Mouse (Mus musculus) midbrain, embryonic 14.5 days (tissue): ENCODE data around the gene 4930513O06Rik. TPM values are rescaled to one million over a fixed set of nuclear protein-coding genes. Genes with fewer than 3 reads are reported as not detected.

Experiments
- ATAC-seq: fragments of 200-750 bp; cut with Nextera tagmentation; 2 replicates; pipeline ENCODE4 v1.8.0; 2017; ENCODE audit warnings: moderate number of reproducible peaks, moderate library complexity; ENCODE audit not compliant: low FRiP score, low TSS enrichment
- DNase-seq: peaks from one replicate; pipeline ENCODE4 v3.0.0-alpha.2; 2015
- H3K27ac ChIP-seq: fragments of 300-500 bp; sonication (generic); replicated peaks from 2 replicates; pipeline ENCODE4 v1.5.1; 2014; ENCODE audit warnings: mild to moderate bottlenecking, low read depth, low read length, moderate library complexity
- H3K27me3 ChIP-seq: fragments of 300-500 bp; sonication (generic); 2 replicates; pipeline ENCODE4 v1.6.1; 2014; ENCODE audit warnings: low read length, control low read depth, mixed read lengths; ENCODE audit not compliant: control insufficient read depth, insufficient read depth
- H3K36me3 ChIP-seq: fragments of 300-500 bp; sonication (generic); 2 replicates; pipeline ENCODE4 v1.6.1; 2014; ENCODE audit warnings: low read length, control low read depth; ENCODE audit not compliant: control insufficient read depth, insufficient read depth
- H3K4me1 ChIP-seq: fragments of 300-500 bp; sonication (generic); 2 replicates; pipeline ENCODE4 v1.6.1; 2014; ENCODE audit warnings: mild to moderate bottlenecking, antibody characterized with exemption, low read length, control low read depth; ENCODE audit not compliant: control insufficient read depth, insufficient read depth
- H3K4me2 ChIP-seq: fragments of 300-500 bp; sonication (generic); 2 replicates; pipeline ENCODE4 v1.6.1; 2014; ENCODE audit warnings: mild to moderate bottlenecking, low read length, moderate library complexity
- H3K4me3 ChIP-seq: fragments of 300-500 bp; sonication (generic); replicated peaks from 2 replicates; pipeline ENCODE4 v1.5.1; 2014; ENCODE audit warnings: low read depth, low read length
- H3K9ac ChIP-seq: fragments of 300-500 bp; sonication (generic); replicated peaks from 2 replicates; pipeline ENCODE4 v1.6.1; 2014; ENCODE audit warnings: mild to moderate bottlenecking, low read length, moderate library complexity
- H3K9me3 ChIP-seq: fragments of 300-500 bp; sonication (generic); 2 replicates; pipeline ENCODE4 v1.6.1; 2016; ENCODE audit warnings: low read length, control low read depth, mixed read lengths; ENCODE audit not compliant: control insufficient read depth
- WGBS: fragments of 180-500 bp; shearing (Covaris S2); extraction: QIAGEN DNeasy Blood & Tissue Kit; methylation state at CpG from one replicate; pipeline ENCODE4 v1.1.7; 2014; 5-methylcytosine and 5-hydroxymethylcytosine counted together
- polyA plus RNA-seq: library from polyadenylated mRNA; unstranded; fragments of >200 nt; fragmentation: Nextera tagmentation; extraction: Ambion mirVana; gene quantifications from 2 replicates; pipeline ENCODE4 v1.2.1, GENCODE M21; 2014

The 4930513O06Rik gene
- not detected in 2 replicates for polyA plus RNA-seq

- H3K4me1 ChIP-seq, result no peaks in the 10 kb centered on the region
- H3K9ac ChIP-seq, result no peak within 1 kb of the TSS
- DNase-seq (no peak), ATAC-seq (no peak)
- no peaks in the 10 kb centered on the region for H3K9me3 ChIP-seq
- no peaks in the 10 kb centered on the region for H3K36me3 ChIP-seq
- 89% methylated on average over 1 of the region's 1 CpGs for WGBS
- no peak within 1 kb of the TSS for H3K27ac ChIP-seq
- no peak within 1 kb of the TSS for H3K4me3 ChIP-seq
- H3K27me3 ChIP-seq, result no peaks in the 10 kb centered on the region
- H3K4me2 ChIP-seq, result no peak within 1 kb of the TSS
Observed at GRCm38 (mm10) chrX:139085943-139086342, at the start of gene 4930513O06Rik. Gene 4930513O06Rik, plus strand, starts transcription at chrX:139086243.

- no peak for DNase-seq
- H3K36me3 ChIP-seq, result no peaks in the 10 kb centered on the region
- 94% methylated on average over 1 of the region's 1 CpGs for whole genome bisulfite sequencing
Observed at GRCm38 (mm10) chrX:139037666-139038065, 48.4 kb upstream of the 4930513O06Rik start.

GRCm38 (mm10) chrX:139039314-139039713, 46.7 kb upstream of the 4930513O06Rik start:
- Histone ChIP-seq H3K27ac (no peak overlapping the region), H3K9me3 (no peaks in the 10 kb centered on the region), H3K4me3 (no peak overlapping the region), H3K27me3 (no peaks in the 10 kb centered on the region), H3K36me3 (no peaks in the 10 kb centered on the region), H3K4me1 (no peaks in the 10 kb centered on the region), H3K9ac (no peak overlapping the region), H3K4me2 (no peak overlapping the region)
- WGBS, result 71% methylated on average over 2 of the region's 2 CpGs
- ATAC-seq (no peak), DNase-seq (no peak)

More at GRCm38 (mm10) chrX:139037666-139038065, 48.4 kb upstream of the 4930513O06Rik start:
- Histone ChIP-seq H3K4me2 (no peak overlapping the region), H3K9ac (no peak overlapping the region), H3K27me3 (no peaks in the 10 kb centered on the region), H3K27ac (no peak overlapping the region), H3K4me3 (no peak overlapping the region), H3K9me3 (no peaks in the 10 kb centered on the region), H3K4me1 (no peaks in the 10 kb centered on the region)
- no peak for ATAC-seq

- Histone ChIP-seq H3K4me2 (no peak overlapping the region), H3K4me3 (no peak overlapping the region), H3K27ac (no peak overlapping the region), H3K36me3 (no peaks in the 10 kb centered on the region), H3K9ac (no peak overlapping the region), H3K4me1 (no peaks in the 10 kb centered on the region), H3K27me3 (no peaks in the 10 kb centered on the region), H3K9me3 (no peaks in the 10 kb centered on the region)
- no peak for DNase-seq
- ATAC-seq, result no peak
- 92% methylated on average over 1 of the region's 1 CpGs for WGBS
Observed at GRCm38 (mm10) chrX:139041148-139041547, 44.9 kb upstream of the 4930513O06Rik start.

GRCm38 (mm10) chrX:139051976-139052375, 34.1 kb upstream of the 4930513O06Rik start:
- no peaks in the 10 kb centered on the region for H3K9me3 ChIP-seq
- no peaks in the 10 kb centered on the region for H3K27me3 ChIP-seq
- no peaks in the 10 kb centered on the region for H3K36me3 ChIP-seq
- no peak for DNase-seq
- no peak overlapping the region for H3K4me3 ChIP-seq
- 84% methylated on average over 1 of the region's 1 CpGs for WGBS
- no peak overlapping the region for H3K9ac ChIP-seq
- ATAC-seq, result no peak
- H3K27ac ChIP-seq, result no peak overlapping the region
- H3K4me2 ChIP-seq, result no peak overlapping the region
- H3K4me1 ChIP-seq, result no peaks in the 10 kb centered on the region

- H3K4me3 ChIP-seq, result no peak overlapping the region
Observed at GRCm38 (mm10) chrX:139053149-139053548, 32.9 kb upstream of the 4930513O06Rik start.

GRCm38 (mm10) chrX:139064078-139064477, 22.0 kb upstream of the 4930513O06Rik start:
- no peak overlapping the region for H3K4me3 ChIP-seq
- no peak overlapping the region for H3K4me2 ChIP-seq
- no peak for DNase-seq
- no peaks in the 10 kb centered on the region for H3K36me3 ChIP-seq
- 89% methylated on average over 5 of the region's 5 CpGs for WGBS
- H3K27me3 ChIP-seq, result no peaks in the 10 kb centered on the region
- no peaks in the 10 kb centered on the region for H3K4me1 ChIP-seq
- H3K27ac ChIP-seq, result no peak overlapping the region
- H3K9me3 ChIP-seq, result no peaks in the 10 kb centered on the region
- H3K9ac ChIP-seq, result no peak overlapping the region
- no peak for ATAC-seq

More at GRCm38 (mm10) chrX:139053149-139053548, 32.9 kb upstream of the 4930513O06Rik start:
- Histone ChIP-seq H3K36me3 (no peaks in the 10 kb centered on the region), H3K9me3 (no peaks in the 10 kb centered on the region), H3K4me1 (no peaks in the 10 kb centered on the region), H3K27ac (no peak overlapping the region), H3K27me3 (no peaks in the 10 kb centered on the region), H3K4me2 (no peak overlapping the region), H3K9ac (no peak overlapping the region)
- no peak for ATAC-seq
- 82% methylated on average over 1 of the region's 1 CpGs for WGBS
- DNase-seq, result no peak

- no peak overlapping the region for H3K9ac ChIP-seq
- no peaks in the 10 kb centered on the region for H3K36me3 ChIP-seq
- no peak overlapping the region for H3K4me3 ChIP-seq
- 88% methylated on average over 2 of the region's 2 CpGs for WGBS
- H3K27ac ChIP-seq, result no peak overlapping the region
- no peaks in the 10 kb centered on the region for H3K27me3 ChIP-seq
- no peaks in the 10 kb centered on the region for H3K4me1 ChIP-seq
- H3K4me2 ChIP-seq, result no peak overlapping the region
- DNase-seq, result no peak
- no peak for ATAC-seq
- H3K9me3 ChIP-seq, result no peaks in the 10 kb centered on the region
Observed at GRCm38 (mm10) chrX:139078493-139078892, 7.5 kb upstream of the 4930513O06Rik start.

GRCm38 (mm10) chrX:139085077-139085476, 966 bp upstream of the 4930513O06Rik start, which contains the start of gene Serpina7:
Gene Serpina7, minus strand, starts transcription at chrX:139085236.
- H3K9me3 ChIP-seq, result no peaks in the 10 kb centered on the region
- H3K27me3 ChIP-seq, result no peaks in the 10 kb centered on the region
- no peaks in the 10 kb centered on the region for H3K36me3 ChIP-seq
- ATAC-seq (no peak), DNase-seq (no peak)
- H3K4me2 ChIP-seq, result no peak within 1 kb of the TSS
- H3K9ac ChIP-seq, result no peak within 1 kb of the TSS
- no peak within 1 kb of the TSS for H3K27ac ChIP-seq
- H3K4me1 ChIP-seq, result no peaks in the 10 kb centered on the region
- no peak within 1 kb of the TSS for H3K4me3 ChIP-seq
